13 mouse cellular contexts compared by ENCODE assay signal in the genomic region with DNA sequence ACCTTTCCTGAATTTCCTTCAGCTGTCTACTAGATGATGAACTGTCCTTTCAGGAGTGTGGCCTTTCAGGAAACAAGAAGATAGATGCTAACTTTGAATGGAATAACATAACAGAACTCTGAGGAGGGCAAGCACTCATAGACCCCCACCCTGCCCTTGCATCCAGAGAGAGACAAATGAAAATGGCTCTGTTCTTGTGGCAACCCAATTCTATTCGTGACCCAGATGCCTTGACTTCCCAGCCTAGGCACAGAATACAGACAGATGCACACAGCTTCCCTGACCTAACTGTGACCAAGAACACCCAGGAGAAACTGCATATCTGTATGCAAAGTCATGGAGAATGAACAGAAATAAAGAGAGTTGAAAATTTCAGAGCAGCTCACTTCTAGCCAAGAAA. TPM values are rescaled to one million over a fixed set of nuclear protein-coding genes. Genes with fewer than 3 reads are reported as not detected.
DNase-seq lines count a peak whose midpoint lies in the region; ATAC-seq and TF ChIP-seq lines count a peak whose summit lies in the region.
"Had no signal": no experiment of that assay in that cellular context is flagged by ENCODE, and none has a peak within 500 bp of the region (broad histone marks: within the 10 kb centered on the region; RNA-seq: fewer than 3 reads in every experiment).

No protein-coding gene starts in this region.

- no peak for TF ChIP-seq EP300 in stomach, postnatal 0 days (optimal IDR thresholded peaks at IDR 0.05)

- H3K36me3 ChIP-seq in forebrain, embryonic 10.5 days (replicated peaks), result peaks cover 33% of the 10 kb centered on the region
- H3K36me3 ChIP-seq in forebrain, embryonic 11.5 days (ENCODE audit: control insufficient read depth, insufficient read depth, low read length), result peaks cover 6% of the 10 kb centered on the region; the same call in 1 of the 2 replicates
- peaks cover 36% of the 10 kb centered on the region for H3K36me3 ChIP-seq in hindbrain, embryonic 10.5 days
- H3K36me3 ChIP-seq in hindbrain, embryonic 16.5 days (ENCODE audit: control insufficient read depth, insufficient read depth, low read length), result no peaks in the 10 kb centered on the region
- 0 out of 2 replicates have a peak, but pooled peaks cover 3% of the 10 kb centered on the region for H3K36me3 ChIP-seq in neural tube, embryonic 11.5 days (ENCODE audit: control insufficient read depth, insufficient read depth, low read length)
- H3K36me3 ChIP-seq in stomach, postnatal 0 days (ENCODE audit: control insufficient read depth, insufficient read depth, low read length), result peaks cover 11% of the 10 kb centered on the region

- peaks cover 90% of the 10 kb centered on the region for H3K4me1 ChIP-seq in forebrain, embryonic 10.5 days
- H3K4me1 ChIP-seq in forebrain, embryonic 11.5 days (replicated peaks; ENCODE audit: control insufficient read depth, insufficient read depth, low read length), result peaks cover 29% of the 10 kb centered on the region
- H3K4me1 ChIP-seq in hindbrain, embryonic 10.5 days (replicated peaks), result peaks cover 92% of the 10 kb centered on the region
- peaks cover 28% of the 10 kb centered on the region for H3K4me1 ChIP-seq in hindbrain, embryonic 16.5 days (ENCODE audit: control insufficient read depth, insufficient read depth, low read depth, low read length)
- H3K4me1 ChIP-seq in neural tube, embryonic 11.5 days (ENCODE audit: control insufficient read depth, insufficient read depth, low read length), result peaks cover 32% of the 10 kb centered on the region
- H3K4me1 ChIP-seq in stomach, postnatal 0 days (replicated peaks; ENCODE audit: control insufficient read depth, insufficient read depth), result peaks cover 9% of the 10 kb centered on the region; the same call in 1 of the 2 replicates

- H3K9ac ChIP-seq in forebrain, embryonic 11.5 days (ENCODE audit: low read length), result no peak overlapping the region
- H3K9ac ChIP-seq in hindbrain, embryonic 16.5 days (ENCODE audit: low read depth, low read length), result no peak overlapping the region; the same call in 1 of the 2 replicates
- no peak overlapping the region for H3K9ac ChIP-seq in neural tube, embryonic 11.5 days (ENCODE audit: low read length)
- H3K9ac ChIP-seq in stomach, postnatal 0 days (ENCODE audit: low read length), result no peak overlapping the region
- H3K9ac ChIP-seq: embryonic facial prominence, embryonic 12.5 days had no signal

- DNase-seq in forebrain, embryonic 10.5 days (ENCODE audit: extremely low spot score, low spot score), result no peak
- DNase-seq in forebrain, embryonic 11.5 days (ENCODE audit: low spot score), result no peak
- no peak for DNase-seq in hindbrain, embryonic 10.5 days (ENCODE audit: low spot score)
- DNase-seq in neural tube, embryonic 11.5 days (ENCODE audit: low spot score), result no peak
- DNase-seq in neural tube, embryonic 10.5 days (ENCODE audit: extremely low spot score, low spot score), result no peak
- peak; percentile 17 for DNase-seq in stomach, postnatal 0 days (ENCODE audit: low spot score)
- DNase-seq in right cerebral cortex, postnatal 10 days (ENCODE audit: low spot score in 2 of 2), result no peak
- DNase-seq: cerebellum, adult 9-10 months; kidney, postnatal 4 days had no signal

- H3K4me2 ChIP-seq in forebrain, embryonic 11.5 days (ENCODE audit: low read depth, low read length, severe bottlenecking), result no peak overlapping the region
- no peak overlapping the region for H3K4me2 ChIP-seq in hindbrain, embryonic 16.5 days (ENCODE audit: low read length)
- H3K4me2 ChIP-seq in neural tube, embryonic 11.5 days (ENCODE audit: low read depth), result no peak overlapping the region
- H3K4me2 ChIP-seq in stomach, postnatal 0 days (replicated peaks; ENCODE audit: low read depth), result no peak overlapping the region
- H3K4me2 ChIP-seq: embryonic facial prominence, embryonic 12.5 days had no signal

- ATAC-seq in forebrain, embryonic 11.5 days (replicated peaks; ENCODE audit: low FRiP score), result no peak
- no peak for ATAC-seq in hindbrain, embryonic 16.5 days
- no peak for ATAC-seq in neural tube, embryonic 11.5 days (ENCODE audit: insufficient read depth, low FRiP score, low TSS enrichment)
- ATAC-seq in stomach, postnatal 0 days (ENCODE audit: low FRiP score, low TSS enrichment), result no peak
- ATAC-seq: intestine, embryonic 16.5 days had no signal

- H3K27me3 ChIP-seq in forebrain, embryonic 10.5 days (ENCODE audit: poor library complexity, severe bottlenecking), result no peaks in the 10 kb centered on the region; the same call in 1 of the 2 replicates
- H3K27me3 ChIP-seq in forebrain, embryonic 11.5 days (ENCODE audit: control insufficient read depth, insufficient read depth, low read length), result no peaks in the 10 kb centered on the region
- no peaks in the 10 kb centered on the region for H3K27me3 ChIP-seq in hindbrain, embryonic 10.5 days (ENCODE audit: insufficient read depth, poor library complexity, severe bottlenecking)
- H3K27me3 ChIP-seq in hindbrain, embryonic 16.5 days (replicated peaks; ENCODE audit: control insufficient read depth, insufficient read depth, low read length), result no peaks in the 10 kb centered on the region
- no peaks in the 10 kb centered on the region for H3K27me3 ChIP-seq in neural tube, embryonic 11.5 days (ENCODE audit: control insufficient read depth, insufficient read depth, low read length)
- no peaks in the 10 kb centered on the region for H3K27me3 ChIP-seq in stomach, postnatal 0 days (ENCODE audit: control insufficient read depth, insufficient read depth, low read length)
- H3K27me3 ChIP-seq: embryonic facial prominence, embryonic 12.5 days had no signal

- H3K4me3 ChIP-seq in forebrain, embryonic 10.5 days, result no peak overlapping the region
- no peak overlapping the region for H3K4me3 ChIP-seq in forebrain, embryonic 11.5 days (ENCODE audit: low read depth, low read length)
- no peak overlapping the region for H3K4me3 ChIP-seq in hindbrain, embryonic 10.5 days
- H3K4me3 ChIP-seq in hindbrain, embryonic 16.5 days (ENCODE audit: low read length), result no peak overlapping the region
- H3K4me3 ChIP-seq in neural tube, embryonic 11.5 days (ENCODE audit: low read depth, low read length), result no peak overlapping the region
- H3K4me3 ChIP-seq in stomach, postnatal 0 days (ENCODE audit: low read depth, low read length), result no peak overlapping the region
- H3K4me3 ChIP-seq: embryonic facial prominence, embryonic 12.5 days had no signal

- TF ChIP-seq CTCF in stomach, postnatal 0 days (IDR thresholded peaks at IDR 0.05; ENCODE audit: low read depth), result no peak

- no peaks in the 10 kb centered on the region for H3K9me3 ChIP-seq in forebrain, embryonic 10.5 days
- H3K9me3 ChIP-seq in forebrain, embryonic 11.5 days (ENCODE audit: control insufficient read depth, low read length), result no peaks in the 10 kb centered on the region
- no peaks in the 10 kb centered on the region for H3K9me3 ChIP-seq in hindbrain, embryonic 10.5 days
- no peaks in the 10 kb centered on the region for H3K9me3 ChIP-seq in hindbrain, embryonic 16.5 days (ENCODE audit: control insufficient read depth, low read length)
- no peaks in the 10 kb centered on the region for H3K9me3 ChIP-seq in neural tube, embryonic 11.5 days (ENCODE audit: control insufficient read depth, low read length)
- H3K9me3 ChIP-seq in stomach, postnatal 0 days (ENCODE audit: control insufficient read depth, low read length), result no peaks in the 10 kb centered on the region
- H3K9me3 ChIP-seq: embryonic facial prominence, embryonic 12.5 days had no signal

- peak overlapping the region; percentile 85 for H3K27ac ChIP-seq in forebrain, embryonic 10.5 days
- H3K27ac ChIP-seq in forebrain, embryonic 11.5 days (ENCODE audit: low read depth, low read length), result no peak overlapping the region
- peak overlapping the region; percentile 87; the same call in 1 of the 2 replicates for H3K27ac ChIP-seq in hindbrain, embryonic 10.5 days
- no peak overlapping the region for H3K27ac ChIP-seq in hindbrain, embryonic 16.5 days (ENCODE audit: low read depth, low read length)
- 0 out of 2 replicates have a peak overlapping the region, but pooled peaks have one; percentile 30 for H3K27ac ChIP-seq in neural tube, embryonic 11.5 days (ENCODE audit: low read depth, low read length)
- peak overlapping the region; percentile 97 for H3K27ac ChIP-seq in stomach, postnatal 0 days (replicated peaks)
- H3K27ac ChIP-seq: embryonic facial prominence, embryonic 12.5 days had no signal

- WGBS in forebrain, embryonic 10.5 days, result 86% methylated on average over 1 of the region's 1 CpGs
- 86% methylated on average over 1 of the region's 1 CpGs for WGBS in forebrain, embryonic 11.5 days
- WGBS in hindbrain, embryonic 10.5 days, result 86% methylated on average over 1 of the region's 1 CpGs
- WGBS in hindbrain, embryonic 16.5 days, result 68% methylated on average over 1 of the region's 1 CpGs
- WGBS in neural tube, embryonic 11.5 days, result 62% methylated on average over 1 of the region's 1 CpGs
- 58% methylated on average over 1 of the region's 1 CpGs for WGBS in stomach, postnatal 0 days

RNA-seq across cellular contexts. Expression of a gene that starts 5.3 kb away (rescaled TPM):
- 64.6 and 68.6 TPM in 2 replicates for polyA plus RNA-seq in forebrain, embryonic 10.5 days (2016; fragmentation: Nextera tagmentation; extraction: Ambion mirVana)
- polyA plus RNA-seq in forebrain, embryonic 11.5 days (2014; fragmentation: Nextera tagmentation; extraction: Ambion mirVana), result 110 TPM in 2 replicates
- 100.0 and 117 TPM in 2 replicates for polyA plus RNA-seq in hindbrain, embryonic 10.5 days (2016; fragmentation: Nextera tagmentation; extraction: Ambion mirVana)
- 28.0 and 28.5 TPM in 2 replicates for polyA plus RNA-seq in hindbrain, embryonic 16.5 days (2015; fragmentation: Nextera tagmentation; extraction: Ambion mirVana)
- polyA plus RNA-seq in neural tube, embryonic 11.5 days (2014; fragmentation: Nextera tagmentation; extraction: Ambion mirVana), result 97.9 and 110 TPM in 2 replicates
- 85.9 and 96.8 TPM in 2 replicates for polyA plus RNA-seq in stomach, postnatal 0 days (2015; fragmentation: Nextera tagmentation; extraction: Ambion mirVana)

RNA-seq across cellular contexts. Expression of a gene that starts 36.6 kb away (rescaled TPM):
- 1.3 TPM in 2 replicates for polyA plus RNA-seq in forebrain, embryonic 10.5 days (2016; fragmentation: Nextera tagmentation; extraction: Ambion mirVana)
- 2.2 and 3.6 TPM in 2 replicates for polyA plus RNA-seq in forebrain, embryonic 11.5 days (2014; fragmentation: Nextera tagmentation; extraction: Ambion mirVana)
- 3.6 and 9.8 TPM in 2 replicates for polyA plus RNA-seq in hindbrain, embryonic 10.5 days (2016; fragmentation: Nextera tagmentation; extraction: Ambion mirVana)
- 11.8 and 24.0 TPM in 2 replicates for polyA plus RNA-seq in hindbrain, embryonic 16.5 days (2015; fragmentation: Nextera tagmentation; extraction: Ambion mirVana)
- 16.0 and 16.7 TPM in 2 replicates for polyA plus RNA-seq in neural tube, embryonic 11.5 days (2014; fragmentation: Nextera tagmentation; extraction: Ambion mirVana)
- 7.9 and 9.0 TPM in 2 replicates for polyA plus RNA-seq in stomach, postnatal 0 days (2015; fragmentation: Nextera tagmentation; extraction: Ambion mirVana)

RNA-seq across cellular contexts. Expression of a gene that starts 37.4 kb away (rescaled TPM):
- polyA plus RNA-seq in forebrain, embryonic 10.5 days (2016; fragmentation: Nextera tagmentation; extraction: Ambion mirVana), result not detected in 2 replicates
- not detected in 2 replicates for polyA plus RNA-seq in forebrain, embryonic 11.5 days (2014; fragmentation: Nextera tagmentation; extraction: Ambion mirVana)
- polyA plus RNA-seq in hindbrain, embryonic 10.5 days (2016; fragmentation: Nextera tagmentation; extraction: Ambion mirVana), result not detected in 2 replicates
- polyA plus RNA-seq in hindbrain, embryonic 16.5 days (2015; fragmentation: Nextera tagmentation; extraction: Ambion mirVana), result 0.15 and 0.73 TPM in 2 replicates
- polyA plus RNA-seq in neural tube, embryonic 11.5 days (2014; fragmentation: Nextera tagmentation; extraction: Ambion mirVana), result 0.15 TPM in 1 of 2 replicates, not detected in the other
- 38.5 and 45.1 TPM in 2 replicates for polyA plus RNA-seq in stomach, postnatal 0 days (2015; fragmentation: Nextera tagmentation; extraction: Ambion mirVana)
- polyA plus RNA-seq: embryonic facial prominence, embryonic 12.5 days; intestine, embryonic 16.5 days; liver, adult 2 months had no signal

Comparison
In these comparisons a context has a peak if more than half of its experiments do, and no peak if none do; other contexts are left out.
1. H3K27ac ChIP-seq: peak in forebrain, embryonic 10.5 days (single experiment), hindbrain, embryonic 10.5 days (single experiment), neural tube, embryonic 11.5 days (single experiment) and stomach, postnatal 0 days (single experiment); none in forebrain, embryonic 11.5 days (single experiment) and hindbrain, embryonic 16.5 days (single experiment).
2. RNA of a gene that starts 37.4 kb away (polyA plus RNA-seq): 38.5 to 45.1 TPM in stomach, postnatal 0 days; 0.15 to 0.73 TPM in hindbrain, embryonic 16.5 days, 0.15 TPM in neural tube, embryonic 11.5 days, not detected in hindbrain, embryonic 10.5 days, not detected in forebrain, embryonic 10.5 days and not detected in forebrain, embryonic 11.5 days; every median in the first group is over 10 times any median in the second.